Mouse (Mus musculus) fibroblast of lung, adult 2 months (primary cell): ENCODE results near the gene Atp6ap1l.

Source experiments
- DNase-seq: peaks from one replicate; pipeline ENCODE4 v3.0.0-alpha.2; 2011; ENCODE audit warnings: low read depth

Gene Atp6ap1l

DNA sequence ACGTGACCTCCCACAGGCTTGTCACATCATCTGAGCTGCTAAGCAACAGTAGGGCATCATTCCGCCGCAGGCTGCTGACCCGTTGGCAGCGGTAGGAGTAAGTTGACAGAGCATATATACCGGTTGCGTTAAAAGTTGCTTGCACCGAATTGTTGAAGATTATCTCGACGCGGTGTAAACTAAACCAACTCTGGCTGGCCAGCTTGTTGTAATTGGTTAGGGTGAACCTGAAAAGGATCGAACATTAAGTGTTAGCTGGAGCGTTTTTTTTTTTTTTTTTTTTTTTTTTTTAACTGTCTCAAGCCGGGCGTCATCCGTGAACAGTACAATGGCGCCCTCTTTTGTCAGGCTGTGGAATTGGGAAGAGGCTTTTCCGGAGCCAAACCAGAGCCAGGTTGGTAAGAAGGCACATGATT is 18.6 kb downstream of the Atp6ap1l start:
- peak; percentile 59 for DNase-seq

DNA sequence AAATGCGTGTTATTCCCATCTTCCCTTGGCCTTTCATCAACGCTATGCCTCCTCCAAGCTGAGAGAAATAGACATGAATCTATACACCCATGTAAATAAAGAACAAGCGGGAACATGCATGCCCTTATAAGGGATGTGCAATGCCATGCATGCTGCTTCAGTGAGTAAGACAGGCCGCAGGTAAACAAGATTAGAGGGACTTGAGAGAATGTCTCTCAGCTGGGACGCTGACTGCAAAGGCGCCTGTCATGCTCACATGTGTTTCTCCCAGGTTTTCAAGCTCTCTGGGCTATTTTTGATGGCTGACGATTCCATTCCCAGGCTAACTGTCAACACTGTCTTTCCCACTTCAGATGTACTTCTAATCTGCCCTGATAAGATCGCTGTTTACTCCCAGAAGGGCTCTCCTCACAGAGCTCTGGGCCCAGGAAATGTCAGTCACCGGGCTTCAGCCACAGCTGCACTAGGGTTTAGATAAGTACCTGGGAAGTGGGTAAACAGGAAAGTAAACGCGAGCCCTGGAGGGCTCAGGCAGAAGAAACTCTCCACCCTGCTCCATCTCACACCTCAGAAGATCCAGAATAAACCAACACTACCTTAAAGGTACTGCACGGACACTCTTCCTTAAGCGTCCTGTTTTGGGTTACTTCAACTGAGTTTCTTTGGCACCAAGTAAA is 19.2 kb downstream of the Atp6ap1l start:
- no peak for DNase-seq

- DNase-seq: no peak
Observed at GRCm38 (mm10) chr13:90881727-90882429, 23.3 kb downstream of the Atp6ap1l start.

GRCm38 (mm10) chr13:90871579-90871978 is 33.6 kb downstream of the Atp6ap1l start:
- DNase-seq: no peak

DNA sequence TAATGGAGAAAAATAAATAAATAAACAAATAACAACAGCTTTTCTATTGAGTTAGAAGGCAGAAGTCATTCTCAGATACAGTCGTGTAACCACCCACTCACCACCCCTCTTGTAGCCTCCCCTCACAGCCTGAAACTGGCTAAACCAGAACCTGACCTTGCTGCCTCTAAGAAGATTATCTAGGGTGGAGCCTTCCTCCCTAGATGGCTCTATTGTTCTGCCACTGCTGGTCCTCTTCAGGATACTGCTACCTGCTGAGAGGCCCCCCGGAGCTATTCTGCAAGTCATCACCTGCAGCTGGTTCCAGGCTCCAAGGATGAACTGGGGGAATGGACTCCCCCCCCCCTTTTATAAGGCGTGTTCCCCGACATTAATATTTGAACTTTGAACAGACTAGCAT is 36.0 kb downstream of the Atp6ap1l start:
- no peak for DNase-seq

GRCm38 (mm10) chr13:90862138-90862537 is 43.0 kb downstream of the Atp6ap1l start:
- no peak for DNase-seq

DNA sequence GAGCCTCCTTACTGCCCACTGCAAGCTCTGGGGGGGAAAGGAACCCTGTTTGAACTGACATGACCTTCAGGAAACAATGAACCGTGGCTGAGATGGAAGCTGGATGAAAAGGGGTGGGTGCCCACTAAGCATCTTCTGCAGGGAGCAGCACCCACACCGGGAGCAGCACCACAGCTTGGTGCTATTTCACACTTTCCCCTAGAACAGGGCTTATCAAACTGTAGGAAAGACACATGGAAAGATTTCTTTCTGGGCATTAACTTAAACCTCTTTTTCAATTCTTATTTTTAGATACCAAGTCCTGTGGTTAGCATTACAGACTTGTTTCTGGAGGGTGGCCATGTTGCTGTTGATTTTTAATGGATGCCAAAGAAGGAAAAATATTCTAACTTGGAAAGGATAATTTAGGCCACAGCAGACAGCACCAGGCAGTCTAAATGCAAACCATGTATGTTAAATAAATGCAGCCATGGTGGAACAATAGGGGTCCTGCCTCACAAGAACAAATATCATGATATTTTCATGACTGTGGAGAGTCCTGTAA is 44.2 kb downstream of the Atp6ap1l start:
- DNase-seq: no peak

GRCm38 (mm10) chr13:90852727-90853630 is 52.2 kb downstream of the Atp6ap1l start:
- DNase-seq: no peak

- no peak for DNase-seq
Observed at GRCm38 (mm10) chr13:90851795-90852194, 53.4 kb downstream of the Atp6ap1l start.

DNA sequence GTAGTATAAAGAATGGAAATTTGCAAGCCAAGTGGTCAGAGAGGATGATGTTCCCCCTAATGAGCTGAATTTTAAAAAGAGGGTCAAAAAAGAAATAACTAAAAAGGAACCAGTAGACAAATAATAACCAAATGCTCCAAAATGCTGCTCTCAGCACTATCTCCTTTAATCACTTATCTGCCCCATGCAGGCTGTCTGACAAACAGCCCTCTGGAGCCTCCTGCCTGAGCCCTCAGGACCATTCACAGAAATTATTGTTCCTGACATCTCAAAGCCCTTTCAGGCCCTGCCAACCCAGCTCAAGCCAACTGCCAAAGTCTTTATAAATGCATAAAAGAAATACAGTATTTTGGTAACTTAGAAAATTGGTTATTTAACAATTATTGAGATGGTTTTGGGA is 61.0 kb downstream of the Atp6ap1l start:
- DNase-seq: no peak

DNA sequence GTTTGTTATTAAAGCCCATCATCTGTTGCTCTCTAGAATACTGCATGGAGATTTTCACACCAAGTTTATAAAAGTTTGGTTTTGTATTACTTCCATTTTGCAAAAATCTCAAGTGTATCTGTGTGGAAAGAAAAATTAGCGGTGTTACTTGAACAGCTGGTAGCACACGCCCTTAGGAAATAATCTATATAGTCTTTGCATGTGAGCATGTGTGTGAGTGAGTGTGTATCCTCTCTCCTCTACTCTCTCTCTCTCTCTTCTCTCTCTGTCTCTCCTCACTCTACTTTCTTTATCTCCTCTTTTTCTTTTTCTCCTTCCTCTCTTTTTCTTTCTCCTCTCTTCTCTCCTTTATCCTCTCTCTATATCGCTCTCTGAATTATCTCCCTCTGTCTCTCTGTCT is 61.7 kb downstream of the Atp6ap1l start:
- DNase-seq: no peak

DNA sequence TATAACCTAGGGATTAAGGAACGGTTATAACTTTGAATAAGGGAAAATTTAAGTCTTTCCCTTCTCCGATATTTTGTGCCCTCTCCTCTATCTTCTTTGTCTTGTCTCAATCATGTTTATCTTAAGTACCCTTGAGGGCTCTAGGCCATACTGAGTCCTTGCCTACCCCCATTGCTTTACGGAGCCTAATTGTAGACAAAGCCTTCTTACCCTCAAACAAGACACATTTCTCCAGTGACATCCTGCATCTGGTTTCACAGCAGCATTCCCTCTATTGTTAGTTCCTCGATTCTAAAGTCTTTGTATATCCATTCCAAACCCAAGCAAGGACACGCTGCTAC is 64.0 kb downstream of the Atp6ap1l start:
- DNase-seq: no peak

- DNase-seq: peak; percentile 44
Observed at GRCm38 (mm10) chr13:90840530-90841212, 64.5 kb downstream of the Atp6ap1l start.

GRCm38 (mm10) chr13:90833641-90834207 is 71.4 kb downstream of the Atp6ap1l start:
- DNase-seq: no peak
